24 mouse cellular contexts compared by ENCODE assay signal in the genomic region with DNA sequence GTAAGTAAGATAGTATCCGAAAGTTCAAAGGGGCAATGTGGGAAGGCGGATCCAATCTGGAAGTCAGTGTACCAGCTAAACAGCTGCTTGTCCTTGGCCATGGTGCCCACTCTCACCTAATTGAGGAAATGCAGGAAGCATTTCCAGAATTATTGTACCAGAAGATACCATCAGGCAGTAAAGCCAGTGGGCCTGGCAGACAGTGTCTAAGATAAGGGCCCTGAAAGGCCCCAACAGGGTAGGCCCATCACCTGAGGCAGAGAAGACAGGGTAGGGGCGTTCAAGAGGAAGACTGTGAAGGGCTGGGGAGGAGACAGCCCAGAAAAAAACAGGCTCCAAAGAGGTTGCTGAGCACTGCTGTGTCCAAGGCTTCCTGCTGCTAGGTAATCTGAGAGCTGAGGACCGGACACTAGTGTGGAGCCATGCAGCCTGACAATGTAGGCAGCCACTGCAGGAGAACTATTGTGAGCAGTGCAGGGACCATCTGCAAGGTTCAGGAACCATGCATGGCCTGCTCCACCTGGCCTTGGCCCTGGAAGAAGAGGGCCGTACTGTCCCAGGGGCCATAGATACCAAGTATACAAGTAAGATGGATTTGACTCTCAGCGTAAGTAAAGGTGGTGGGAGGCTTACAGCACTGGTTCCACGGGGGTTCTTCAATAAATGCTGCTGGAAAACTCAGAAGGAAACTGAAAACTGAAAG. TPM values are rescaled to one million over a fixed set of nuclear protein-coding genes. Genes with fewer than 3 reads are reported as not detected.
DNase-seq lines count a peak whose midpoint lies in the region; ATAC-seq and TF ChIP-seq lines count a peak whose summit lies in the region.
"Had no signal": no experiment of that assay in that cellular context is flagged by ENCODE, and none has a peak within 500 bp of the region (broad histone marks: within the 10 kb centered on the region; RNA-seq: fewer than 3 reads in every experiment).

No protein-coding gene starts in this region.

- no peak overlapping the region for H3K9ac ChIP-seq in forebrain, postnatal 0 days
- H3K9ac ChIP-seq in intestine, postnatal 0 days (ENCODE audit: low read depth, low read length) = no peak overlapping the region
- H3K9ac ChIP-seq: embryonic facial prominence, embryonic 15.5 days; forebrain, embryonic 15.5 days; heart, embryonic 15.5 days; hindbrain, embryonic 13.5 days had no signal

- no peaks in the 10 kb centered on the region for H3K27me3 ChIP-seq in forebrain, embryonic 10.5 days (ENCODE audit: poor library complexity, severe bottlenecking)
- H3K27me3 ChIP-seq in forebrain, postnatal 0 days (ENCODE audit: insufficient read depth, low read length) = no peaks in the 10 kb centered on the region
- no peaks in the 10 kb centered on the region for H3K27me3 ChIP-seq in intestine, postnatal 0 days (replicated peaks; ENCODE audit: control insufficient read depth, insufficient read depth, low read length)
- H3K27me3 ChIP-seq: embryonic facial prominence, embryonic 15.5 days; forebrain, embryonic 15.5 days; heart, embryonic 15.5 days; hindbrain, embryonic 13.5 days had no signal

- no peak overlapping the region for H3K4me2 ChIP-seq in forebrain, postnatal 0 days (ENCODE audit: low read depth)
- no peak overlapping the region for H3K4me2 ChIP-seq in intestine, postnatal 0 days (replicated peaks; ENCODE audit: low read depth)
- H3K4me2 ChIP-seq: embryonic facial prominence, embryonic 15.5 days; forebrain, embryonic 15.5 days; heart, embryonic 11.5 days; heart, embryonic 15.5 days; hindbrain, embryonic 13.5 days had no signal

- H3K9me3 ChIP-seq in forebrain, embryonic 10.5 days = no peaks in the 10 kb centered on the region
- H3K9me3 ChIP-seq in forebrain, postnatal 0 days (ENCODE audit: low read length) = no peaks in the 10 kb centered on the region
- no peaks in the 10 kb centered on the region for H3K9me3 ChIP-seq in intestine, postnatal 0 days (ENCODE audit: control insufficient read depth)
- H3K9me3 ChIP-seq: embryonic facial prominence, embryonic 15.5 days; forebrain, embryonic 15.5 days; heart, embryonic 15.5 days; hindbrain, embryonic 13.5 days had no signal

- TF ChIP-seq CTCF in forebrain, postnatal 0 days (IDR thresholded peaks at IDR 0.05; ENCODE audit: low read depth) = no peak
- TF ChIP-seq CTCF in bone marrow, adult 2 months (IDR thresholded peaks at IDR 0.05; ENCODE audit: control insufficient read depth, insufficient read depth, low read length) = no peak
- TF ChIP-seq CTCF in intestine, postnatal 0 days (IDR thresholded peaks at IDR 0.05; ENCODE audit: low read depth) = no peak

- peaks cover 45% of the 10 kb centered on the region for H3K36me3 ChIP-seq in forebrain, embryonic 10.5 days (replicated peaks)
- H3K36me3 ChIP-seq in forebrain, postnatal 0 days (ENCODE audit: insufficient read depth) = peaks cover 28% of the 10 kb centered on the region
- H3K36me3 ChIP-seq in intestine, postnatal 0 days (ENCODE audit: control insufficient read depth, insufficient read depth) = peaks cover 27% of the 10 kb centered on the region

- 0 out of 2 replicates have a peak overlapping the region, but pooled peaks have one; percentile 35 for H3K27ac ChIP-seq in forebrain, embryonic 10.5 days
- no peak overlapping the region for H3K27ac ChIP-seq in forebrain, postnatal 0 days (ENCODE audit: low read depth, low read length)
- H3K27ac ChIP-seq in bone marrow, adult 2 months (ENCODE audit: control insufficient read depth, insufficient read depth, low read depth, low read length, poor library complexity) = peak overlapping the region; percentile 9; the same call in 1 of the 2 replicates
- H3K27ac ChIP-seq in intestine, postnatal 0 days (ENCODE audit: low read depth, low read length) = peak overlapping the region; percentile 51; the same call in 1 of the 2 replicates
- H3K27ac ChIP-seq: embryonic facial prominence, embryonic 15.5 days; forebrain, embryonic 15.5 days; heart, adult 2 months; heart, embryonic 15.5 days; hindbrain, embryonic 13.5 days; hindbrain, postnatal 0 days had no signal

- WGBS in forebrain, embryonic 10.5 days = 87% methylated on average over 7 of the region's 7 CpGs
- WGBS in forebrain, postnatal 0 days = 81% methylated on average over 7 of the region's 7 CpGs
- 75% methylated on average over 7 of the region's 7 CpGs for WGBS in bone marrow, adult 2 months
- WGBS in intestine, postnatal 0 days = 62% methylated on average over 7 of the region's 7 CpGs

- no peak for TF ChIP-seq POLR2A in bone marrow, adult 2 months (IDR thresholded peaks at IDR 0.05; ENCODE audit: borderline replicate concordance, control insufficient read depth, low read depth, low read length)

- peaks cover 9% of the 10 kb centered on the region for H3K4me1 ChIP-seq in forebrain, embryonic 10.5 days
- no peaks in the 10 kb centered on the region for H3K4me1 ChIP-seq in forebrain, postnatal 0 days (ENCODE audit: insufficient read depth)
- H3K4me1 ChIP-seq in bone marrow, adult 2 months (ENCODE audit: control insufficient read depth, insufficient read depth, low read length) = peaks cover 6% of the 10 kb centered on the region
- H3K4me1 ChIP-seq in intestine, postnatal 0 days (replicated peaks; ENCODE audit: control insufficient read depth, insufficient read depth, low read length) = peaks cover 3% of the 10 kb centered on the region; the same call in 1 of the 2 replicates
- H3K4me1 ChIP-seq: embryonic facial prominence, embryonic 15.5 days; forebrain, embryonic 15.5 days; heart, embryonic 15.5 days; hindbrain, embryonic 13.5 days had no signal

- no peak for ATAC-seq in forebrain, postnatal 0 days
- ATAC-seq in intestine, postnatal 0 days = peak; percentile 73
- ATAC-seq: forebrain, embryonic 15.5 days; hindbrain, postnatal 0 days had no signal

- H3K4me3 ChIP-seq in forebrain, embryonic 10.5 days = no peak overlapping the region
- H3K4me3 ChIP-seq in forebrain, postnatal 0 days (ENCODE audit: low read depth, low read length) = no peak overlapping the region
- no peak overlapping the region for H3K4me3 ChIP-seq in bone marrow, adult 2 months (replicated peaks; ENCODE audit: control insufficient read depth, low read depth, low read length)
- no peak overlapping the region for H3K4me3 ChIP-seq in intestine, postnatal 0 days (ENCODE audit: low read depth, low read length)
- H3K4me3 ChIP-seq: embryonic facial prominence, embryonic 15.5 days; erythroblast, embryonic 14.5 days; forebrain, embryonic 15.5 days; heart, adult 2 months; heart, embryonic 15.5 days; hindbrain, embryonic 13.5 days had no signal

- no peak for DNase-seq in forebrain, embryonic 10.5 days (ENCODE audit: extremely low spot score, low spot score)
- no peak for DNase-seq in forebrain, postnatal 0 days
- peak; percentile 24 to 25 for DNase-seq in spleen, adult 18-20 months
- DNase-seq in spleen, adult 12 weeks (ENCODE audit: low spot score) = no peak
- DNase-seq in Muller cell, postnatal 12 days (ENCODE audit: inconsistent ontology term) = no peak
- no peak for DNase-seq in right cerebral cortex, postnatal 10 days (ENCODE audit: low spot score in 2 of 2)
- DNase-seq: adrenal gland, adult 8-10 months; adrenal gland, postnatal 36 days; cerebellum, adult 11-12 months; cerebellum, postnatal 10 days; embryo, embryonic 11 days; gastrocnemius, postnatal 14 days; heart, adult 2 months; heart, postnatal 14 days had no signal

RNA-seq across cellular contexts. Expression of gene Slc37a3, which starts 45.3 kb away (rescaled TPM):
- 38.8 and 41.0 TPM in 2 replicates for polyA plus RNA-seq in forebrain, embryonic 10.5 days (2016; fragmentation: Nextera tagmentation; extraction: Ambion mirVana)
- 32.0 and 38.5 TPM in 2 replicates for total RNA-seq in forebrain, postnatal 0 days (2014; rRNA removed)
- polyA plus RNA-seq in forebrain, postnatal 0 days (2015; fragmentation: Nextera tagmentation; extraction: Ambion mirVana) = 44.4 and 58.2 TPM in 2 replicates
- polyA plus RNA-seq in bone marrow, adult 2 months (2011; ENCODE audit: insufficient read depth, insufficient read length, low replicate concordance, missing spikeins) = 9.4 and 13.6 TPM in 2 replicates
- polyA plus RNA-seq in intestine, postnatal 0 days (2015; fragmentation: Nextera tagmentation; extraction: Ambion mirVana) = 36.1 TPM in 2 replicates

RNA-seq across cellular contexts. Expression of gene Rab19, which starts 48.8 kb away (rescaled TPM):
- 0.48 and 0.67 TPM in 2 replicates for polyA plus RNA-seq in forebrain, embryonic 10.5 days (2016; fragmentation: Nextera tagmentation; extraction: Ambion mirVana)
- not detected in 2 replicates for total RNA-seq in forebrain, postnatal 0 days (2014; rRNA removed)
- 0.12 and 0.31 TPM in 2 replicates for polyA plus RNA-seq in forebrain, postnatal 0 days (2015; fragmentation: Nextera tagmentation; extraction: Ambion mirVana)
- polyA plus RNA-seq in bone marrow, adult 2 months (2011; ENCODE audit: insufficient read depth, insufficient read length, low replicate concordance, missing spikeins) = 2.3 and 2.9 TPM in 2 replicates
- 14.0 and 14.7 TPM in 2 replicates for polyA plus RNA-seq in intestine, postnatal 0 days (2015; fragmentation: Nextera tagmentation; extraction: Ambion mirVana)
- total RNA-seq: gastrocnemius, adult 18-20 months; gastrocnemius, postnatal 14 days had no signal
- polyA plus RNA-seq: erythroblast, embryonic 14.5 days had no signal

Comparison
In these comparisons a context has a peak if more than half of its experiments do, and no peak if none do; other contexts are left out.
1. DNase-seq: peak in spleen, adult 18-20 months (2 of 2); none in forebrain, embryonic 10.5 days (single experiment), forebrain, postnatal 0 days (single experiment), spleen, adult 12 weeks (single experiment), Muller cell, postnatal 12 days (single experiment) and right cerebral cortex, postnatal 10 days (0 of 2).